Mouse (Mus musculus): Measurements from ENCODE around the gene Nr2f1. TPM values are rescaled to one million over a fixed set of nuclear protein-coding genes. Genes with fewer than 3 reads are reported as not detected.

Gene Nr2f1
- polyA plus RNA-seq, 1 experiment = 6.8 TPM

- no peak overlapping the region for H3K4me3 ChIP-seq (ENCODE audit: insufficient read depth, poor library complexity, severe bottlenecking)
- no peaks in the 10 kb centered on the region for H3K79me3 ChIP-seq (ENCODE audit: low read depth)
- no peaks in the 10 kb centered on the region for H3K27me3 ChIP-seq (ENCODE audit: control insufficient read depth, insufficient read depth, insufficient read length)
- TF ChIP-seq MYOD1 (IDR thresholded peaks at IDR 0.05; ENCODE audit: control insufficient read depth, insufficient read length, low read depth) = no peak
- TF ChIP-seq USF1 (IDR thresholded peaks at IDR 0.05; ENCODE audit: low read depth) = no peak
- no peak for TF ChIP-seq CEBPB (IDR thresholded peaks at IDR 0.05; ENCODE audit: low read depth)
- no peak for TF ChIP-seq MAX (IDR thresholded peaks at IDR 0.05)
- TF ChIP-seq MYOG (IDR thresholded peaks at IDR 0.05; ENCODE audit: control insufficient read depth, extremely low read depth, insufficient read length) = no peak
- TF ChIP-seq CTCF (IDR thresholded peaks at IDR 0.05; ENCODE audit: control insufficient read depth, insufficient read depth, insufficient read length) = no peak
- TF ChIP-seq FOSL1 (IDR thresholded peaks at IDR 0.05; ENCODE audit: insufficient read depth, low read length, poor library complexity, severe bottlenecking) = no peak
- H3ac ChIP-seq (ENCODE audit: control insufficient read depth, insufficient read length, low read depth) = no peak overlapping the region
- H3K79me2 ChIP-seq (ENCODE audit: control insufficient read depth, insufficient read depth) = no peaks in the 10 kb centered on the region
- H3K36me3 ChIP-seq (ENCODE audit: control insufficient read depth, insufficient read depth) = peaks cover 7% of the 10 kb centered on the region
Observed at GRCm38 (mm10) chr13:78211231-78212010, 11.9 kb upstream of the Nr2f1 start.

- Histone ChIP-seq H3ac (ENCODE audit: control insufficient read depth, insufficient read length, low read depth) (no peak overlapping the region), H3K79me2 (ENCODE audit: control insufficient read depth, insufficient read depth) (peaks cover 7% of the 10 kb centered on the region), H3K4me3 (ENCODE audit: insufficient read depth, poor library complexity, severe bottlenecking) (no peak overlapping the region), H3K36me3 (ENCODE audit: control insufficient read depth, insufficient read depth) (peaks cover 7% of the 10 kb centered on the region), H3K27me3 (ENCODE audit: control insufficient read depth, insufficient read depth, insufficient read length) (no peaks in the 10 kb centered on the region), H3K79me3 (ENCODE audit: low read depth) (peaks cover 1% of the 10 kb centered on the region)
- TF ChIP-seq FOSL1 (IDR thresholded peaks at IDR 0.05; ENCODE audit: insufficient read depth, low read length, poor library complexity, severe bottlenecking) = no peak
- TF ChIP-seq USF1 (IDR thresholded peaks at IDR 0.05; ENCODE audit: low read depth) = no peak
- no peak for TF ChIP-seq MYOD1 (IDR thresholded peaks at IDR 0.05; ENCODE audit: control insufficient read depth, insufficient read length, low read depth)
- no peak for TF ChIP-seq MYOG (IDR thresholded peaks at IDR 0.05; ENCODE audit: control insufficient read depth, extremely low read depth, insufficient read length)
- TF ChIP-seq CEBPB (IDR thresholded peaks at IDR 0.05; ENCODE audit: low read depth) = no peak
- TF ChIP-seq MAX (IDR thresholded peaks at IDR 0.05) = no peak
Observed at GRCm38 (mm10) chr13:78210748-78211089, 11.2 kb upstream of the Nr2f1 start.

- TF ChIP-seq CEBPB (IDR thresholded peaks at IDR 0.05; ENCODE audit: low read depth) (no peak), MYOD1 (IDR thresholded peaks at IDR 0.05; ENCODE audit: control insufficient read depth, insufficient read length, low read depth) (no peak), MYOG (IDR thresholded peaks at IDR 0.05; ENCODE audit: control insufficient read depth, extremely low read depth, insufficient read length) (no peak), MAX (IDR thresholded peaks at IDR 0.05) (no peak), FOSL1 (IDR thresholded peaks at IDR 0.05; ENCODE audit: insufficient read depth, low read length, poor library complexity, severe bottlenecking) (no peak), CTCF (IDR thresholded peaks at IDR 0.05; ENCODE audit: control insufficient read depth, insufficient read depth, insufficient read length) (no peak), USF1 (IDR thresholded peaks at IDR 0.05; ENCODE audit: low read depth) (no peak)
- Histone ChIP-seq H3K79me2 (ENCODE audit: control insufficient read depth, insufficient read depth) (peaks cover 12% of the 10 kb centered on the region), H3K4me3 (ENCODE audit: insufficient read depth, poor library complexity, severe bottlenecking) (no peak overlapping the region), H3ac (ENCODE audit: control insufficient read depth, insufficient read length, low read depth) (no peak overlapping the region), H3K79me3 (ENCODE audit: low read depth) (peaks cover 4% of the 10 kb centered on the region), H3K27me3 (ENCODE audit: control insufficient read depth, insufficient read depth, insufficient read length) (no peaks in the 10 kb centered on the region), H3K36me3 (ENCODE audit: control insufficient read depth, insufficient read depth) (peaks cover 7% of the 10 kb centered on the region)
Observed at GRCm38 (mm10) chr13:78210029-78210747, 10.6 kb upstream of the Nr2f1 start.

GRCm38 (mm10) chr13:78209611-78210028 lies 10.1 kb upstream of the Nr2f1 start:
- H3K4me3 ChIP-seq (ENCODE audit: insufficient read depth, poor library complexity, severe bottlenecking) = no peak overlapping the region
- no peaks in the 10 kb centered on the region for H3K27me3 ChIP-seq (ENCODE audit: control insufficient read depth, insufficient read depth, insufficient read length)
- TF ChIP-seq CEBPB (IDR thresholded peaks at IDR 0.05; ENCODE audit: low read depth) (no peak), MAX (IDR thresholded peaks at IDR 0.05) (no peak), USF1 (IDR thresholded peaks at IDR 0.05; ENCODE audit: low read depth) (no peak), CTCF (IDR thresholded peaks at IDR 0.05; ENCODE audit: control insufficient read depth, insufficient read depth, insufficient read length) (no peak), MYOD1 (IDR thresholded peaks at IDR 0.05; ENCODE audit: control insufficient read depth, insufficient read length, low read depth) (no peak), MYOG (IDR thresholded peaks at IDR 0.05; ENCODE audit: control insufficient read depth, extremely low read depth, insufficient read length) (no peak), FOSL1 (IDR thresholded peaks at IDR 0.05; ENCODE audit: insufficient read depth, low read length, poor library complexity, severe bottlenecking) (no peak)
- H3ac ChIP-seq (ENCODE audit: control insufficient read depth, insufficient read length, low read depth) = no peak overlapping the region
- H3K79me2 ChIP-seq (ENCODE audit: control insufficient read depth, insufficient read depth) = peaks cover 17% of the 10 kb centered on the region
- peaks cover 4% of the 10 kb centered on the region for H3K79me3 ChIP-seq (ENCODE audit: low read depth)
- peaks cover 7% of the 10 kb centered on the region for H3K36me3 ChIP-seq (ENCODE audit: control insufficient read depth, insufficient read depth)

GRCm38 (mm10) chr13:78208689-78209410 lies 9.3 kb upstream of the Nr2f1 start:
- Histone ChIP-seq H3K79me3 (ENCODE audit: low read depth) (peaks cover 4% of the 10 kb centered on the region), H3K4me3 (ENCODE audit: insufficient read depth, poor library complexity, severe bottlenecking) (no peak overlapping the region), H3ac (ENCODE audit: control insufficient read depth, insufficient read length, low read depth) (no peak overlapping the region), H3K36me3 (ENCODE audit: control insufficient read depth, insufficient read depth) (peaks cover 7% of the 10 kb centered on the region), H3K79me2 (ENCODE audit: control insufficient read depth, insufficient read depth) (peaks cover 25% of the 10 kb centered on the region), H3K27me3 (ENCODE audit: control insufficient read depth, insufficient read depth, insufficient read length) (no peaks in the 10 kb centered on the region)
- TF ChIP-seq MYOD1 (IDR thresholded peaks at IDR 0.05; ENCODE audit: control insufficient read depth, insufficient read length, low read depth) = no peak
- TF ChIP-seq MYOG (IDR thresholded peaks at IDR 0.05; ENCODE audit: control insufficient read depth, extremely low read depth, insufficient read length) = no peak
- no peak for TF ChIP-seq CEBPB (IDR thresholded peaks at IDR 0.05; ENCODE audit: low read depth)
- TF ChIP-seq FOSL1 (IDR thresholded peaks at IDR 0.05; ENCODE audit: insufficient read depth, low read length, poor library complexity, severe bottlenecking) = no peak
- no peak for TF ChIP-seq USF1 (IDR thresholded peaks at IDR 0.05; ENCODE audit: low read depth)
- TF ChIP-seq CTCF (IDR thresholded peaks at IDR 0.05; ENCODE audit: control insufficient read depth, insufficient read depth, insufficient read length) = no peak
- no peak for TF ChIP-seq MAX (IDR thresholded peaks at IDR 0.05)
